Mouse (Mus musculus) forebrain, postnatal 0 days (tissue): ENCODE data around the gene Stradb. TPM values are rescaled to one million over a fixed set of nuclear protein-coding genes. Genes with fewer than 3 reads are reported as not detected.

ENCODE experiments used
- ATAC-seq: fragments of 200-750 bp; cut with Nextera tagmentation; 2 replicates; pipeline ENCODE4 v1.8.0; 2017; ENCODE audit warnings: mild to moderate bottlenecking, moderate library complexity
- DNase-seq: peaks from one replicate; pipeline ENCODE4 v3.0.0-alpha.2; 2015
- H3K27ac ChIP-seq: fragments of 300-500 bp; sonication (generic); 2 replicates; pipeline ENCODE4 v1.5.1; 2014; ENCODE audit warnings: low read depth, mild to moderate bottlenecking, antibody characterized with exemption, low read length, moderate library complexity, mixed read lengths
- H3K27me3 ChIP-seq: fragments of 300-500 bp; sonication (generic); 2 replicates; pipeline ENCODE4 v1.6.1; 2014; ENCODE audit warnings: mild to moderate bottlenecking, low read length, mixed read lengths; ENCODE audit not compliant: insufficient read depth
- H3K36me3 ChIP-seq: fragments of 300-500 bp; sonication (generic); 2 replicates; pipeline ENCODE4 v1.6.1; 2014; ENCODE audit warnings: mild to moderate bottlenecking, moderate library complexity; ENCODE audit not compliant: insufficient read depth
- H3K4me1 ChIP-seq: fragments of 300-500 bp; sonication (generic); 2 replicates; pipeline ENCODE4 v1.6.1; 2014; ENCODE audit warnings: antibody characterized with exemption; ENCODE audit not compliant: insufficient read depth
- H3K4me2 ChIP-seq: fragments of 300-500 bp; sonication (generic); 2 replicates; pipeline ENCODE4 v1.6.1; 2014; ENCODE audit warnings: low read depth, mild to moderate bottlenecking, moderate library complexity
- H3K4me3 ChIP-seq: fragments of 300-500 bp; sonication (generic); 2 replicates; pipeline ENCODE4 v1.5.1; 2014; ENCODE audit warnings: low read depth, low read length, mixed read lengths
- H3K9ac ChIP-seq: fragments of 300-500 bp; sonication (generic); 2 replicates; pipeline ENCODE4 v1.6.1; 2014; ENCODE audit warnings: mild to moderate bottlenecking
- H3K9me3 ChIP-seq: fragments of 300-500 bp; sonication (generic); 2 replicates; pipeline ENCODE4 v1.6.1; 2016; ENCODE audit warnings: low read length
- CTCF ChIP-seq: sonication (generic); IDR thresholded peaks from 2 replicates; pipeline ENCODE4 v1.5.1; 2016; ENCODE audit warnings: antibody characterized with exemption, control low read depth, low read depth
- WGBS: fragments of 180-500 bp; shearing (Covaris S2); extraction: QIAGEN DNeasy Blood & Tissue Kit; methylation state at CpG from one replicate; pipeline ENCODE4 v1.1.7; 2014; 5-methylcytosine and 5-hydroxymethylcytosine counted together
- polyA plus RNA-seq: library from polyadenylated mRNA; unstranded; fragments of >200 nt; fragmentation: Nextera tagmentation; extraction: Ambion mirVana; gene quantifications from 2 replicates; pipeline ENCODE4 v1.2.1, GENCODE M21; 2015
- total RNA-seq: library from RNA; depleted of rRNA; stranded (reverse); fragments of >200 nt; gene quantifications from 2 replicates; pipeline ENCODE4 v1.2.3, GENCODE M21; 2014; rRNA removed

The Stradb gene
- total and polyA plus RNA-seq, 2 experiments from 2014 or later = 44.4 to 99.6 TPM

- no peaks in the 10 kb centered on the region for H3K27me3 ChIP-seq
- peaks cover 59% of the 10 kb centered on the region for H3K36me3 ChIP-seq
- H3K27ac ChIP-seq = no peak overlapping the region
- no peak overlapping the region for H3K4me3 ChIP-seq
- no peak overlapping the region for H3K4me2 ChIP-seq
- no peaks in the 10 kb centered on the region for H3K9me3 ChIP-seq
- TF ChIP-seq CTCF = no peak
- no peak for ATAC-seq
- no peaks in the 10 kb centered on the region for H3K4me1 ChIP-seq
- no peak overlapping the region for H3K9ac ChIP-seq
- WGBS = 92% methylated on average over 5 of the region's 5 CpGs
- DNase-seq = no peak
Observed at GRCm38 (mm10) chr1:58984586-58984985, 11.3 kb downstream of the Stradb start.

GRCm38 (mm10) chr1:58993144-58993543, 19.8 kb downstream of the Stradb start:
- Histone ChIP-seq H3K4me3 (no peak overlapping the region), H3K9me3 (no peaks in the 10 kb centered on the region), H3K9ac (no peak overlapping the region), H3K4me1 (no peaks in the 10 kb centered on the region), H3K27ac (no peak overlapping the region), H3K36me3 (peaks cover 48% of the 10 kb centered on the region), H3K27me3 (no peaks in the 10 kb centered on the region), H3K4me2 (no peak overlapping the region)
- no peak for DNase-seq
- ATAC-seq = no peak
- no peak for TF ChIP-seq CTCF
- 90% methylated on average over 7 of the region's 7 CpGs for WGBS

- H3K4me2 ChIP-seq = no peak overlapping the region
- peaks cover 45% of the 10 kb centered on the region for H3K36me3 ChIP-seq
- no peak overlapping the region for H3K9ac ChIP-seq
- peak; percentile 6 for DNase-seq
- ATAC-seq = no peak
- no peak overlapping the region for H3K4me3 ChIP-seq
- no peak overlapping the region for H3K27ac ChIP-seq
- peak; percentile 32 for TF ChIP-seq CTCF
- WGBS = 13% methylated on average over 1 of the region's 1 CpGs
- H3K9me3 ChIP-seq = no peaks in the 10 kb centered on the region
- H3K27me3 ChIP-seq = no peaks in the 10 kb centered on the region
- no peaks in the 10 kb centered on the region for H3K4me1 ChIP-seq
Observed at GRCm38 (mm10) chr1:58993723-58994122, 20.4 kb downstream of the Stradb start.

GRCm38 (mm10) chr1:58995313-58995712, 22.0 kb downstream of the Stradb start:
- ATAC-seq (no peak), DNase-seq (no peak)
- H3K36me3 ChIP-seq = peaks cover 39% of the 10 kb centered on the region
- no peaks in the 10 kb centered on the region for H3K4me1 ChIP-seq
- H3K4me3 ChIP-seq = no peak overlapping the region
- no peak overlapping the region for H3K9ac ChIP-seq
- H3K4me2 ChIP-seq = no peak overlapping the region
- H3K27ac ChIP-seq = no peak overlapping the region
- no peaks in the 10 kb centered on the region for H3K9me3 ChIP-seq
- 90% methylated on average over 5 of the region's 5 CpGs for WGBS
- TF ChIP-seq CTCF = no peak
- H3K27me3 ChIP-seq = no peaks in the 10 kb centered on the region

GRCm38 (mm10) chr1:59009250-59009649, 35.9 kb downstream of the Stradb start:
- Histone ChIP-seq H3K9me3 (no peaks in the 10 kb centered on the region), H3K27ac (no peak overlapping the region)

DNA sequence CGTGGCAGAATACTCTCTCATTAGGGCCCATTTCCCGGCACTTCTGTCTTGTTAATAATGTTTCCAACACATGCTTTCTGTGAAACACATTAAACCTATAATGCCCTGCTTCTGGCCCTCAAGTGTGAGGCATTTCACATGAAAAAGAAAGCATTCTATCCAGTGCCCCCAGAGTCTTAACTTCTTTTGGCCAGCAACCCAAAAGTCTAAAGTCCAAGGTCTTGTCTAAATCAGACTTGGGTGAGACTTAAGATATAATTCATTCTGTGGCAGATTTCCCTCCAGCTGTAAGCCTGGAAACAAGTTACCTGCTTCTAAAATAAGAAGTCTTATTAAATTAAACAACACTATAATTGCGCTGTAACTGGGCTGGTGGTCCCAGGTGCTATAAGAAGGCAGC, 48.2 kb downstream of the Stradb start:
- no peak overlapping the region for H3K27ac ChIP-seq
- ATAC-seq (no peak), DNase-seq (no peak)
- 65% methylated on average over 3 of the region's 3 CpGs for WGBS
- no peaks in the 10 kb centered on the region for H3K9me3 ChIP-seq
- no peaks in the 10 kb centered on the region for H3K36me3 ChIP-seq
- H3K9ac ChIP-seq = no peak overlapping the region
- no peak overlapping the region for H3K4me2 ChIP-seq
- H3K4me1 ChIP-seq = no peaks in the 10 kb centered on the region
- TF ChIP-seq CTCF = no peak
- H3K27me3 ChIP-seq = no peaks in the 10 kb centered on the region
- no peak overlapping the region for H3K4me3 ChIP-seq

More at GRCm38 (mm10) chr1:59009250-59009649, 35.9 kb downstream of the Stradb start:
- H3K4me3 ChIP-seq = no peak overlapping the region
- no peaks in the 10 kb centered on the region for H3K27me3 ChIP-seq
- ATAC-seq (no peak), DNase-seq (peak; percentile 21)
- H3K36me3 ChIP-seq = no peaks in the 10 kb centered on the region
- TF ChIP-seq CTCF = no peak; the same call in 1 of the 2 replicates
- no peaks in the 10 kb centered on the region for H3K4me1 ChIP-seq
- H3K9ac ChIP-seq = no peak overlapping the region
- WGBS = 44% methylated on average over 4 of the region's 4 CpGs
- no peak overlapping the region for H3K4me2 ChIP-seq

DNA sequence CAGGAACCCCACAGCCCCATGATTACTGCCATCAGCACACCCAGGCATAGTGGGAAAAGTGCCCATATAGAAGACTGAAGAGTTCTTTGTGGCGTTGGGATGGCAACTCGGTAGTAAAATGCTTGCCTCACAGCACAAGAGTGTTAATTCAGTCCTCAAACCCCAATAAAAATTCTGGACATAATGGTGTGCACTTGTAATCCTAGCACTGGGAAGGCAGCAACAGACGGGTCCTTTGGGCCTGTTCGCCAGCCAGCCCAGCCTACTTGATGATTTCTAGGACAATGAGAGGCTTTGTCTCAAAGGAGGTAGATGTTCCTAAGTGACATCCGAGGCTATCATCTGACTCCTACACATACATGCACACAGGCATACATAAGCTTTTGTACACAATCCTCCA, 64.4 kb downstream of the Stradb start:
- no peak for TF ChIP-seq CTCF
- H3K27ac ChIP-seq = no peak overlapping the region
- H3K27me3 ChIP-seq = no peaks in the 10 kb centered on the region
- ATAC-seq (peak; percentile 66), DNase-seq (peak; percentile 1)
- 51% methylated on average over 5 of the region's 5 CpGs for WGBS
- no peak overlapping the region for H3K4me3 ChIP-seq
- H3K4me2 ChIP-seq = no peak overlapping the region
- no peak overlapping the region for H3K9ac ChIP-seq
- H3K36me3 ChIP-seq = no peaks in the 10 kb centered on the region
- no peaks in the 10 kb centered on the region for H3K9me3 ChIP-seq
- no peaks in the 10 kb centered on the region for H3K4me1 ChIP-seq

Other genes starting within 250 kb of the Stradb start
- 4.5 and 5.4 TPM in 2 replicates for gene Casp8, start 178.1 kb upstream of the Stradb start, total RNA-seq
- 1.9 and 3.3 TPM in 2 replicates for gene Casp8, start 178.1 kb upstream of the Stradb start, polyA plus RNA-seq
- gene Trak2, start 92 bp upstream of the Stradb start, total RNA-seq = 40.9 and 44.6 TPM in 2 replicates
- gene Trak2, start 92 bp upstream of the Stradb start, polyA plus RNA-seq = 9.0 and 12.8 TPM in 2 replicates
- gene C2cd6, start 121.4 kb downstream of the Stradb start, total RNA-seq = not detected in 2 replicates
- not detected in 2 replicates for gene C2cd6, start 121.4 kb downstream of the Stradb start, polyA plus RNA-seq
- 31.9 and 36.2 TPM in 2 replicates for gene Tmem237, start 146.9 kb downstream of the Stradb start, total RNA-seq
- gene Tmem237, start 146.9 kb downstream of the Stradb start, polyA plus RNA-seq = 59.7 and 62.6 TPM in 2 replicates
- gene Mpp4, start 189.9 kb downstream of the Stradb start, total RNA-seq = 1.9 and 2.1 TPM in 2 replicates
- 0.47 and 0.65 TPM in 2 replicates for gene Mpp4, start 189.9 kb downstream of the Stradb start, polyA plus RNA-seq